Mouse (Mus musculus) kidney, embryonic 16.5 days (tissue): ENCODE results near the gene Eng. TPM values are rescaled to one million over a fixed set of nuclear protein-coding genes. Genes with fewer than 3 reads are reported as not detected.

ENCODE experiments used
- ATAC-seq: fragments of 200-750 bp; cut with Nextera tagmentation; 2 replicates; pipeline ENCODE4 v1.8.0; 2017; ENCODE audit warnings: moderate TSS enrichment; ENCODE audit not compliant: low FRiP score, low TSS enrichment
- H3K27ac ChIP-seq: fragments of 300-500 bp; sonication (generic); 2 replicates; pipeline ENCODE4 v1.5.1; 2014; ENCODE audit warnings: low read length
- H3K27me3 ChIP-seq: fragments of 300-500 bp; sonication (generic); 2 replicates; pipeline ENCODE4 v1.6.1; 2014; ENCODE audit warnings: low read length, control low read depth, mixed read lengths; ENCODE audit not compliant: insufficient read depth
- H3K36me3 ChIP-seq: fragments of 300-500 bp; sonication (generic); 2 replicates; pipeline ENCODE4 v1.6.1; 2014; ENCODE audit warnings: low read length, control low read depth, mixed read lengths; ENCODE audit not compliant: insufficient read depth
- H3K4me1 ChIP-seq: fragments of 300-500 bp; sonication (generic); 2 replicates; pipeline ENCODE4 v1.6.1; 2014; ENCODE audit warnings: low read length, control low read depth, mixed read lengths; ENCODE audit not compliant: insufficient read depth
- H3K4me2 ChIP-seq: fragments of 300-500 bp; sonication (generic); replicated peaks from 2 replicates; pipeline ENCODE4 v1.6.1; 2014; ENCODE audit warnings: low read depth, low read length
- H3K4me3 ChIP-seq: fragments of 300-500 bp; sonication (generic); 2 replicates; pipeline ENCODE4 v1.5.1; 2014; ENCODE audit warnings: mild to moderate bottlenecking, low read length
- H3K9ac ChIP-seq: fragments of 300-500 bp; sonication (generic); replicated peaks from 2 replicates; pipeline ENCODE4 v1.6.1; 2014; ENCODE audit warnings: low read length
- H3K9me3 ChIP-seq: fragments of 300-500 bp; sonication (generic); 2 replicates; pipeline ENCODE4 v1.6.1; 2016; ENCODE audit warnings: low read length, control low read depth
- WGBS: fragments of 180-500 bp; shearing (Covaris S2); extraction: QIAGEN DNeasy Blood & Tissue Kit; methylation state at CpG from one replicate; pipeline ENCODE4 v1.1.7; 2014; 5-methylcytosine and 5-hydroxymethylcytosine counted together
- polyA plus RNA-seq: library from polyadenylated mRNA; unstranded; fragments of >200 nt; fragmentation: Nextera tagmentation; extraction: Ambion mirVana; gene quantifications from 2 replicates; pipeline ENCODE4 v1.2.1, GENCODE M21; 2015

Gene Eng
- polyA plus RNA-seq, 1 experiment from 2014 or later = 98.7 TPM

DNA sequence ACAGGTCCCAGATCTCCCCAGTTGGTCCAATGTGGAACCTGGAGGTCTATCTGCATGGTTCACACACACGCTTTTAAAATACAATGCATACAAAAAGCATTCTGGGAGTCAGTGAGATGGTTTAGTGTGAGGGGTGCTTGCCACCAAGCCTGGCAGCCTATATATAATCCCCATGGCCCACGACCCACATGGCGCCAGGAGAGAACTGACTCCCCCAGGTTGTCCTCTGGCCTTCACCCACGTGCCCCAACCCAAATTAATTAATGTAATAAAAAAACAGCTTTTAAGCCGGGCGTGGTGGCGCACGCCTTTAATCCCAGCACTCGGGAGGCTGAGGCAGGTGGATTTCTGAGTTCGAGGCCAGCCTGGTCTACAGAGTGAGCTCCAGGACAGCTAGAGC, 37.3 kb downstream of the Eng start:
- H3K4me2 ChIP-seq = no peak overlapping the region
- peaks cover 60% of the 10 kb centered on the region for H3K36me3 ChIP-seq
- H3K4me3 ChIP-seq = no peak overlapping the region
- no peak overlapping the region for H3K9ac ChIP-seq
- H3K4me1 ChIP-seq = peaks cover 10% of the 10 kb centered on the region; the same call in 1 of the 2 replicates
- no peak for ATAC-seq
- 84% methylated on average over 10 of the region's 10 CpGs for WGBS
- no peaks in the 10 kb centered on the region for H3K27me3 ChIP-seq
- H3K27ac ChIP-seq = no peak overlapping the region
- H3K9me3 ChIP-seq = no peaks in the 10 kb centered on the region

DNA sequence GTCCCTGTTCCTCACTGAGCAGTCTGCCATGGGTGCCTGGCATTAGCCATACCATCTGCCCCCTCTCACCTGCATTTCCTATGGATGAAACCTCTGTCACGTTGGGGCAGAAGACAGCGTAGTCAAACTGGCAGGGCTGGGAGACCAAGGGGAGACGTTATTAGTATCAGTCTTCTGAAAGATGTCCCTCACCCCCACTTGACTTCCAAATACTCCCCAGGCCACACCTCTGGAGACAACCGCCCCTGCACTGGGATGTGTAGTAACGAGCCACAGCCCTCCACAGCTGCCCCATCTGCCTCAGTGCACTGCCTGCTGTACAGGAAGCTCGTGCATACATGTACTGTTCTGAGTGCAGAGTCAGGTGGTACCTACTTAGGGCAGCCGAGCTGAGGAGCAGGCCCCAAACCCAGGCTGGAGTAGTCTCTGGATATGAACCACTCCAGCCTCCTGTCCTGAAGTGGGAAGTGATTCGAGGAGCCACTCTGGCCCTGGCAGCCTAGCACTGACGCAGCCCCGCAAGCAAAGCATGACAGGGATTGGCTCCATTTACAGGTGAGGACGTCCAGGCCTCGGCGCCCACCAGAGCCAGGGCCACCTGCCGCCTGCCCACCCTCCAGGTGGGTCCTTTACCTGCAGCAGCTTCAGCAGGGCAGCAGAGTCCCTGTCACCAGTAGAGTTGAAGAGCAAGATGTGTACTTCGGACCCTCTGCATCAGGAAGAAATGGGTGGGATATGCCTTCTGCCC, 38.5 kb downstream of the Eng start:
- 93% methylated on average over 15 of the region's 15 CpGs for WGBS
- Histone ChIP-seq H3K36me3 (peaks cover 60% of the 10 kb centered on the region), H3K4me1 (peaks cover 10% of the 10 kb centered on the region; the same call in 1 of the 2 replicates), H3K9ac (no peak overlapping the region), H3K27me3 (no peaks in the 10 kb centered on the region), H3K4me3 (no peak overlapping the region), H3K27ac (no peak overlapping the region), H3K9me3 (no peaks in the 10 kb centered on the region), H3K4me2 (no peak overlapping the region)
- no peak for ATAC-seq

DNA sequence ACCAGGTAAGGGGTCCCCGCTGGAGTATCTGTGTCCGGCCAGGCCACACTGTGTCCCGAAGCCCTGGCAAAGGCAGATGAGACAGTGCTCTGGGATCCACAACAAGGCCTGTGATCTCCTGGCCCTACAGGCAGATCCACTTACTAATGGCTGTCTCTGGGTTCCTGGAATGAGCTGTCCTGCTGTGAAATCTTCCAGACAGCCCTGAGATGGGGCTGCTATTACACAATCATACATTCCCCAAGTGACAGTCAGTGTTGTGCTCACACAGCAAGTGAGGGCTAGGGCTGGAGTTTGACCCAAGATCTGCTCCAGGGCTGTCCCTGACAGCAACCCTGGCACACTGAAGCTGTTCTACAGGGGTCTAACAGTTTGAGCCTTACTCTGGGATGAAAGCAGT, 39.4 kb downstream of the Eng start:
- no peaks in the 10 kb centered on the region for H3K27me3 ChIP-seq
- WGBS = 96% methylated on average over 3 of the region's 3 CpGs

DNA sequence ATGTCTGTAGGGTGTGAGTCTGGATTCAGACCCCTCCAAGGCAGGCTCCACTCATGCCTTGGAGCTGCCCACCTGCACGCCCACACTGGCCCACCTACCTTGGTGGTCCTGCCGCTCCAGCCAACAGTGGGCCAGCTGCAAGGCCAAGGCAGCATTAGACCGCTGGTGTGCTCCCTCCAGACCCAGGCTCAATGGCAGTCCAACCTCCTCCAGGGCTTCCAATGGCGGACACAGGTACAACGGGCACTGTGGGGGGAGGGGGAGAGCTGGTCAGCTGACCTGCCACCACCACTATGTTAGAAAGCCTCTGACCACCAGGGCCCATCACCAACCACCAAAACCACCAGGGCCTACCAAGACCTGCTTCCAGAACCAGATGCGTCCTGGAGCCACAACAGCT, 40.2 kb downstream of the Eng start:
- ATAC-seq = no peak
- no peak overlapping the region for H3K4me3 ChIP-seq
- no peak overlapping the region for H3K27ac ChIP-seq
- H3K27me3 ChIP-seq = no peaks in the 10 kb centered on the region
- H3K9me3 ChIP-seq = no peaks in the 10 kb centered on the region
- no peak overlapping the region for H3K9ac ChIP-seq
- WGBS = 91% methylated on average over 6 of the region's 6 CpGs
- H3K36me3 ChIP-seq = peaks cover 60% of the 10 kb centered on the region
- peaks cover 4% of the 10 kb centered on the region; the same call in 1 of the 2 replicates for H3K4me1 ChIP-seq
- H3K4me2 ChIP-seq = no peak overlapping the region

More for the DNA sequence above, 39.4 kb downstream of the Eng start:
- no peak for ATAC-seq
- Histone ChIP-seq H3K4me3 (no peak overlapping the region), H3K27ac (no peak overlapping the region), H3K36me3 (peaks cover 60% of the 10 kb centered on the region), H3K9me3 (no peaks in the 10 kb centered on the region), H3K4me2 (no peak overlapping the region), H3K4me1 (peaks cover 5% of the 10 kb centered on the region; the same call in 1 of the 2 replicates), H3K9ac (no peak overlapping the region)

DNA sequence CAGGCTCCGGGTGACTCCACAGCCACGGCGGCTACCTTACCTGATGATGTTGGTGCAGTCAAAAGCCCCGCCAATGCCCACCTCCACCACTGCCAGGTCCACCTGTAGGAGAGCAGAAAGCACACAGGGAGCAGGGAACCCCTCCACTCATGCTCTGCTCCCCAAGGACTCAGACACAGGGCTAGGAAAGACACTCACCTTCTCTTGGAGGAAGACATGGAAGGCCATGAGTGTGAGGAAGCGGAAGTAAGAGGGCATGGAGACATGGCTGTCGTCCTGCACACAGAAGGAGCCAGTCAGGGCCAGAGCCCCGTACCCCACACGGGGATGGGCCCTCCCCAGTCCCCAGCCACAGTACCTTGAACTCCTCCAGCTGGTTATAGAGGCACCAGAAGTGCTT, 41.2 kb downstream of the Eng start:
- ATAC-seq = no peak
- H3K4me3 ChIP-seq = no peak overlapping the region
- H3K9me3 ChIP-seq = no peaks in the 10 kb centered on the region
- H3K36me3 ChIP-seq = peaks cover 56% of the 10 kb centered on the region
- no peak overlapping the region for H3K27ac ChIP-seq
- H3K27me3 ChIP-seq = no peaks in the 10 kb centered on the region
- WGBS = 95% methylated on average over 8 of the region's 8 CpGs
- no peak overlapping the region for H3K4me2 ChIP-seq
- no peak overlapping the region for H3K9ac ChIP-seq
- H3K4me1 ChIP-seq = peaks cover 3% of the 10 kb centered on the region

GRCm38 (mm10) chr2:32689420-32689819, 43.0 kb downstream of the Eng start:
- H3K27me3 ChIP-seq = no peaks in the 10 kb centered on the region
- no peaks in the 10 kb centered on the region for H3K9me3 ChIP-seq
- no peak overlapping the region for H3K4me2 ChIP-seq
- H3K9ac ChIP-seq = no peak overlapping the region
- no peak overlapping the region for H3K4me3 ChIP-seq
- H3K4me1 ChIP-seq = peaks cover 12% of the 10 kb centered on the region
- H3K27ac ChIP-seq = no peak overlapping the region
- H3K36me3 ChIP-seq = peaks cover 41% of the 10 kb centered on the region
- ATAC-seq = no peak
- 20% methylated on average over 5 of the region's 5 CpGs for WGBS

DNA sequence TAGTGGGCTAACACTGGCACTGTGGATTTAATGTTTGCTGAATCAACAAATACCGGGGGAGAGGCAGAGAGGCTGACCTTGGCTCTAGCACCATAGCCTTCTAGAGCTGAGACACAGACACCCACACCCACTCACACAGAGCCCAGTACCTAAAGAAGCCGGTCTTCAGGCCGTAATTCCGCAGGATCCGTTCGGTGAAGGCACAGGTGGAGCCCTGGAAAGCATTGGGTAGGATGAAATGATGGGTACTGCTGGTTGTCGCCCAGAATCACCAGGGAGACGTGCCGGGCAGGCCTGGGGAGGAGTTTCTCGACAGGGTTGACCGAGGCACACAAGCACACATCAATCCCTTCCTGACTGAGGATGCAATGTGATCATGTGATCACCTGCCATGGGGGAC, 44.6 kb downstream of the Eng start:
- WGBS = 78% methylated on average over 11 of the region's 11 CpGs
- Histone ChIP-seq H3K36me3 (peaks cover 25% of the 10 kb centered on the region), H3K27ac (no peak overlapping the region), H3K4me3 (no peak overlapping the region), H3K4me2 (no peak overlapping the region), H3K9ac (no peak overlapping the region), H3K9me3 (no peaks in the 10 kb centered on the region), H3K27me3 (no peaks in the 10 kb centered on the region), H3K4me1 (peaks cover 15% of the 10 kb centered on the region)
- ATAC-seq = no peak

GRCm38 (mm10) chr2:32692496-32692895, 46.1 kb downstream of the Eng start:
- Histone ChIP-seq H3K9ac (0 out of 2 replicates have a peak overlapping the region, but pooled peaks have one; percentile 90), H3K4me3 (peak overlapping the region; percentile 83; the same call in 1 of the 2 replicates)

DNA sequence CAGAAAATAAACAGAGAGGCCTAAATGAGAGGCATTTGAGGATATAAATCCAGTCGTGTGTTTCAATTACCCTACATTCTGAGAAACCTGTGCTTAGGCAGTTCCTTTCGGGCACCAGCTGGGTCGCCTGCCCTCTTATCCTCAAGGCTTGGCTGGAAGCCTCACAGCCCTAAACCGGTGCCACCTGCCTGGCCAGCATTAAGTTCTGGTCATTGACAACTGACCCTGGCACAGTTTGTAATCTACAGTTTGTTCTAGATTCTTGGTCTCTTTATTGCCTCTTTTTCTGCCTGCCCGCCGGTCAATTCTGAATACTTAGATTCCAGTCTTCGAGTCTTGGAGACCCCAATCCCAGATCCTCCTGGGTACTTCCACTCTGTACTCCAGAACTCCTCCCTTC, 46.9 kb downstream of the Eng start:
- H3K9ac ChIP-seq = peak overlapping the region; percentile 90
- H3K4me3 ChIP-seq = peak overlapping the region; percentile 83
- peak overlapping the region; percentile 90; the same call in 1 of the 2 replicates for H3K27ac ChIP-seq
- WGBS = 10% methylated on average over 7 of the region's 7 CpGs
- peaks cover 15% of the 10 kb centered on the region for H3K4me1 ChIP-seq
- peak overlapping the region; percentile 83 for H3K4me2 ChIP-seq
- 0 out of 2 replicates have a peak, but pooled peaks cover 3% of the 10 kb centered on the region for H3K36me3 ChIP-seq
- ATAC-seq = no peak
- no peaks in the 10 kb centered on the region for H3K9me3 ChIP-seq
- H3K27me3 ChIP-seq = no peaks in the 10 kb centered on the region

More at GRCm38 (mm10) chr2:32692496-32692895, 46.1 kb downstream of the Eng start:
- WGBS = 94% methylated on average over 14 of the region's 14 CpGs
- no peaks in the 10 kb centered on the region for H3K9me3 ChIP-seq
- no peak overlapping the region for H3K27ac ChIP-seq
- ATAC-seq = no peak
- peak overlapping the region; percentile 83 for H3K4me2 ChIP-seq
- peaks cover 15% of the 10 kb centered on the region for H3K4me1 ChIP-seq
- 0 out of 2 replicates have a peak, but pooled peaks cover 10% of the 10 kb centered on the region for H3K36me3 ChIP-seq
- no peaks in the 10 kb centered on the region for H3K27me3 ChIP-seq

GRCm38 (mm10) chr2:32693823-32694411, 47.5 kb downstream of the Eng start:
- no peaks in the 10 kb centered on the region for H3K36me3 ChIP-seq
- H3K9ac ChIP-seq = peak overlapping the region; percentile 90
- ATAC-seq = peak; percentile 98
- H3K27ac ChIP-seq = peak overlapping the region; percentile 90
- no peaks in the 10 kb centered on the region for H3K9me3 ChIP-seq
- H3K27me3 ChIP-seq = no peaks in the 10 kb centered on the region
- WGBS = under 1% methylated on average over 51 of the region's 51 CpGs
- peak overlapping the region; percentile 83 for H3K4me3 ChIP-seq
- peaks cover 15% of the 10 kb centered on the region for H3K4me1 ChIP-seq
- H3K4me2 ChIP-seq = peak overlapping the region; percentile 83
